Mouse (Mus musculus): ENCODE measurements around the gene Pdzd4. TPM values are rescaled to one million over a fixed set of nuclear protein-coding genes. Genes with fewer than 3 reads are reported as not detected.

The Pdzd4 gene
- total RNA-seq (2014; rRNA removed) (137 and 159 TPM in 2 replicates), polyA plus RNA-seq (2015; fragmentation: Nextera tagmentation; extraction: Ambion mirVana) (3.4 and 3.5 TPM in 2 replicates)

- DNase-seq (ENCODE audit: low spot score) (peak; percentile 86), ATAC-seq (peak; percentile 89)
- peak within 1 kb of the TSS; percentile 72 for H3K9ac ChIP-seq (replicated peaks; ENCODE audit: low read length)
- H3K4me3 ChIP-seq (ENCODE audit: low read length), result peak within 1 kb of the TSS; percentile 58
- H3K36me3 ChIP-seq (ENCODE audit: insufficient read depth, low read length), result no peaks in the 10 kb centered on the region
- WGBS, result 28% methylated on average over 75 of the region's 84 CpGs
- TF ChIP-seq CTCF (IDR thresholded peaks at IDR 0.05; ENCODE audit: low read depth), result no peak
- peaks cover 3% of the 10 kb centered on the region; the same call in 1 of the 2 replicates for H3K4me1 ChIP-seq (ENCODE audit: insufficient read depth, low read length)
- H3K4me2 ChIP-seq (ENCODE audit: low read depth, low read length), result peak within 1 kb of the TSS; percentile 59
- H3K27ac ChIP-seq, result peak within 1 kb of the TSS; percentile 85
- H3K9me3 ChIP-seq (ENCODE audit: low read length), result no peaks in the 10 kb centered on the region
- no peaks in the 10 kb centered on the region for H3K27me3 ChIP-seq (ENCODE audit: insufficient read depth, low read length)
These were observed at the start of gene Pdzd4 for GRCm38 (mm10) chrX:73824185-73825151. Pdzd4 (minus strand) TSS chrX:73824969.

DNA sequence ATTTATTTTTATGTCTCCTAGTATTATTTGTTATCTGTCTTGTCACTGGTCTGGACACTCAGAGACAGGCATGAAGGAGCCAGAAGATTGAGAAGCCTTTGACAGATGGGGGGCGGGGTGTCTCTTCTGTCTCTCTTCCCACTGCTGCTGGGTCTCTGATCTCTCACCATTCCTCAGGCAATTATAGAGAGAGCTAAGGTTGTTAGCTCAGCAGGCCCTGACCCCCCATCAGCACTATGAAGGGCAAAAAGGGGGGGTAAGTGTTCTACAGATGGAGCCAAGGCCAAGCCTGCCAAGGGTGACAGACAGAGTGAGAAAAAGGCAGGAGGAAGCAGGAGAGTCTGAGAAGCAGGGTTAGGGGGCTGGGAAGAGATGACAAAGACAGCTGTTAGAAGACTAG, 47.2 kb upstream of the Pdzd4 start:
- H3K4me3 ChIP-seq (ENCODE audit: low read length), result no peak overlapping the region
- H3K9ac ChIP-seq (replicated peaks; ENCODE audit: low read length), result no peak overlapping the region
- H3K36me3 ChIP-seq (ENCODE audit: insufficient read depth, low read length), result no peaks in the 10 kb centered on the region
- H3K27ac ChIP-seq, result no peak overlapping the region
- H3K27me3 ChIP-seq (ENCODE audit: insufficient read depth, low read length), result no peaks in the 10 kb centered on the region
- no peak overlapping the region for H3K4me2 ChIP-seq (ENCODE audit: low read depth, low read length)
- DNase-seq (ENCODE audit: low spot score), result no peak
- TF ChIP-seq CTCF (IDR thresholded peaks at IDR 0.05; ENCODE audit: low read depth), result no peak
- no peak for ATAC-seq
- 60% methylated on average over 1 of the region's 1 CpGs for WGBS
- no peaks in the 10 kb centered on the region for H3K4me1 ChIP-seq (ENCODE audit: insufficient read depth, low read length)
- H3K9me3 ChIP-seq (ENCODE audit: low read length), result no peaks in the 10 kb centered on the region

DNA sequence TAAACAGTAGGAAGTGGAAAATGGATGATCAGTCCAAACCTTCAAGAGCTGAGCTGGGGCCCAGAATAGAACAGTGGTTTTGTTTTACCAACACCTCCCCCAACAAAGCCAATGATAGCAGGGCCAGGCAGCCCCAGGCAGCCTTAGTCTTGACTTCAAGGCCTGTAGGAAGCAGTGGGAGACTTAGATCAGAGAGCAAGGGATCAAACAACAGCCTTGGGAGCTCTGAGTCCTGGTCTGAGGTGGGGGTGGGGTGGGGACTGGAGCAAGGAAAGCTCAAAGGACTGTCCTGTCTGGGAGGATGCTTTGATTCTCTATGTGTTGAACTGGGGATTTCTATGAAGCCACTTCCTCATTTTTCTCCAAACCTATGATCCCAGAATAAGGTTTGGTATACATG, 46.7 kb upstream of the Pdzd4 start:
- ATAC-seq (no peak), DNase-seq (ENCODE audit: low spot score) (no peak)
- no peaks in the 10 kb centered on the region for H3K4me1 ChIP-seq (ENCODE audit: insufficient read depth, low read length)
- no peak overlapping the region for H3K9ac ChIP-seq (replicated peaks; ENCODE audit: low read length)
- no peaks in the 10 kb centered on the region for H3K27me3 ChIP-seq (ENCODE audit: insufficient read depth, low read length)
- H3K36me3 ChIP-seq (ENCODE audit: insufficient read depth, low read length), result no peaks in the 10 kb centered on the region
- TF ChIP-seq CTCF (IDR thresholded peaks at IDR 0.05; ENCODE audit: low read depth), result no peak
- H3K4me2 ChIP-seq (ENCODE audit: low read depth, low read length), result no peak overlapping the region
- no peak overlapping the region for H3K4me3 ChIP-seq (ENCODE audit: low read length)
- no peaks in the 10 kb centered on the region for H3K9me3 ChIP-seq (ENCODE audit: low read length)
- no peak overlapping the region for H3K27ac ChIP-seq

DNA sequence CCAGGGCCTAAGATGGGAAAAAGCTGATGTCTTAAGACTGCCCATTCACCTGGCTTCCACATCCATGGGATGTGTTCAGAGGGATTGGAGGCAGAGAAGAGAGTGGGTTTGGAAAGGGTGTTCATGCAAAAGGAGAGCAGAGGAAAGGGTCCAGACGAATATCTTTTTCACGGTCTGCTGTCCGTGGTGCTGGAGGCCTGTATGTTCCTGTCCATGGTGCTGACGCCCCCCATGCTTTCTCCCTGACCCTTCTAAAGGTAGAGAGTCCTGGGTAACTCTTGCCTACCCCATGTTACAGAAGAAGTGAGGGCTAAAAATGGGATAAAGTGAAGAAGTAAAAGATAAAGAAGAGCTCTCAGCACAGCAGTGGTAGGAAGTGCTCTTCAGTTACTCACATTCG, 44.6 kb upstream of the Pdzd4 start:
- H3K4me2 ChIP-seq (ENCODE audit: low read depth, low read length), result no peak overlapping the region
- TF ChIP-seq CTCF (IDR thresholded peaks at IDR 0.05; ENCODE audit: low read depth), result no peak
- DNase-seq (ENCODE audit: low spot score), result no peak
- H3K36me3 ChIP-seq (ENCODE audit: insufficient read depth, low read length), result no peaks in the 10 kb centered on the region
- H3K9ac ChIP-seq (replicated peaks; ENCODE audit: low read length), result no peak overlapping the region
- no peak overlapping the region for H3K4me3 ChIP-seq (ENCODE audit: low read length)
- no peaks in the 10 kb centered on the region for H3K9me3 ChIP-seq (ENCODE audit: low read length)
- no peaks in the 10 kb centered on the region for H3K27me3 ChIP-seq (ENCODE audit: insufficient read depth, low read length)
- 17% methylated on average over 5 of the region's 5 CpGs for WGBS
- no peaks in the 10 kb centered on the region for H3K4me1 ChIP-seq (ENCODE audit: insufficient read depth, low read length)
- no peak overlapping the region for H3K27ac ChIP-seq
- ATAC-seq, result no peak

GRCm38 (mm10) chrX:73867852-73868251, 43.1 kb upstream of the Pdzd4 start:
- no peak for DNase-seq (ENCODE audit: low spot score)
- 72% methylated on average over 1 of the region's 1 CpGs for WGBS

DNA sequence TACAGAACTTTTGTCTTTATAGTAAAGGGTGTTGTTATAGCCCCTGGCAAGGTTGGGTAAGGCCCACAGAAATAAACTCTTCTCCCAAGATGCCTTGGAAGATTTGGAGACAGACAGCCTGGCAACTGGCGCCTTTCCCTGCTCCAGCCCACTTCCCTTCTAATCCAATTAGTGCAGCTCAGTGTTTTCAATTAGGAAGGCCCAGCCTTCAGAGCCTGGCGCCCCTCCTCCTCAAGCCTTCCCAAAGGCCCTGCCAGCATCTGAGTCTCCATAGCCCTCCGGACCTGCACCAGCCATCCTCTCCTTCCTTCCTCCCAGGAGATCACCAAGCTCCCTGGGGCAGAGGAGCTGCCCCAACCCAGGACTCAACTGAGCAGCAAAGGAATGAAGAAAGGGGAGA, 42.5 kb upstream of the Pdzd4 start:
- no peaks in the 10 kb centered on the region for H3K36me3 ChIP-seq (ENCODE audit: insufficient read depth, low read length)
- H3K4me3 ChIP-seq (ENCODE audit: low read length), result no peak overlapping the region
- H3K27me3 ChIP-seq (ENCODE audit: insufficient read depth, low read length), result no peaks in the 10 kb centered on the region

More at GRCm38 (mm10) chrX:73867852-73868251, 43.1 kb upstream of the Pdzd4 start:
- no peak overlapping the region for H3K4me2 ChIP-seq (ENCODE audit: low read depth, low read length)
- no peak overlapping the region for H3K27ac ChIP-seq
- ATAC-seq, result no peak
- no peaks in the 10 kb centered on the region for H3K27me3 ChIP-seq (ENCODE audit: insufficient read depth, low read length)
- H3K4me3 ChIP-seq (ENCODE audit: low read length), result no peak overlapping the region
- H3K4me1 ChIP-seq (ENCODE audit: insufficient read depth, low read length), result no peaks in the 10 kb centered on the region
- no peaks in the 10 kb centered on the region for H3K9me3 ChIP-seq (ENCODE audit: low read length)
- no peak overlapping the region for H3K9ac ChIP-seq (replicated peaks; ENCODE audit: low read length)
- no peak for TF ChIP-seq CTCF (IDR thresholded peaks at IDR 0.05; ENCODE audit: low read depth)
- H3K36me3 ChIP-seq (ENCODE audit: insufficient read depth, low read length), result no peaks in the 10 kb centered on the region

DNA sequence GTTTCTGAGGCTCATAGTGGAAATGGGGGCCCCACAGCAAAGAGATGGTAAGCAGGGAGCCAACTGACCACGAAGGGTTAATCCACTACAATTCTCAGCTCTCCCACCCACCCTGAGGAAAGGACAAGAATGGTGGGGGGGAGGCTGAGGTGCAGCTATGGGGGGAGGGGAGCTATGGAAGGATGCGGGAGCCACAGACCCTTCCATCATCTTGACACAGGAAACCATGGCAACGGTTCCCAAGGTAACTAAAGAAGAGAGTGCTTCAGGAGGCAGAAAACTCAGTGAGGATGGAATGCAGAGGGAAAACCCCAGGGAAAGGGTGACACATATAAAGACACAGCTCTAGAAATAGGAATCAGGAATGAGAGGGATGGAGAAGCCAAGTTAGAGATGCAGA, 39.9 kb upstream of the Pdzd4 start:
- no peaks in the 10 kb centered on the region for H3K4me1 ChIP-seq (ENCODE audit: insufficient read depth, low read length)
- peak; percentile 53 for DNase-seq (ENCODE audit: low spot score)

More for the DNA sequence above, 42.5 kb upstream of the Pdzd4 start:
- DNase-seq (ENCODE audit: low spot score), result peak; percentile 57
- ATAC-seq, result peak; percentile 48
- Histone ChIP-seq H3K27ac (no peak overlapping the region), H3K9me3 (ENCODE audit: low read length) (no peaks in the 10 kb centered on the region), H3K4me1 (ENCODE audit: insufficient read depth, low read length) (no peaks in the 10 kb centered on the region), H3K4me2 (ENCODE audit: low read depth, low read length) (no peak overlapping the region), H3K9ac (replicated peaks; ENCODE audit: low read length) (no peak overlapping the region)
- WGBS, result 34% methylated on average over 3 of the region's 3 CpGs
- no peak for TF ChIP-seq CTCF (IDR thresholded peaks at IDR 0.05; ENCODE audit: low read depth)

More for the DNA sequence above, 39.9 kb upstream of the Pdzd4 start:
- H3K9me3 ChIP-seq (ENCODE audit: low read length), result no peaks in the 10 kb centered on the region
- peak; percentile 68; the same call in 1 of the 2 replicates for ATAC-seq
- TF ChIP-seq CTCF (IDR thresholded peaks at IDR 0.05; ENCODE audit: low read depth), result no peak
- no peaks in the 10 kb centered on the region for H3K27me3 ChIP-seq (ENCODE audit: insufficient read depth, low read length)
- H3K4me3 ChIP-seq (ENCODE audit: low read length), result no peak overlapping the region
- no peak overlapping the region for H3K9ac ChIP-seq (replicated peaks; ENCODE audit: low read length)
- 58% methylated on average over 3 of the region's 3 CpGs for WGBS
- no peak overlapping the region for H3K4me2 ChIP-seq (ENCODE audit: low read depth, low read length)
- H3K27ac ChIP-seq, result no peak overlapping the region
- H3K36me3 ChIP-seq (ENCODE audit: insufficient read depth, low read length), result no peaks in the 10 kb centered on the region; the same call in none of the 2 replicates
